Mouse (Mus musculus) ES-E14 (cell line): Measurements from ENCODE around the gene Rcc2. TPM values are rescaled to one million over a fixed set of nuclear protein-coding genes. Genes with fewer than 3 reads are reported as not detected.

Experiments
- DNase-seq: peaks from one replicate; pipeline ENCODE4 v3.0.0-alpha.2; 2013; ENCODE audit warnings: low read depth, low spot score
- H3K27ac ChIP-seq: 2 replicates; pipeline ENCODE4 v1.5.1; 2012; ENCODE audit warnings: low read depth, mild to moderate bottlenecking, low read length, moderate library complexity, mixed read lengths; ENCODE audit not compliant: poor library complexity, insufficient read depth, severe bottlenecking
- H3K36me3 ChIP-seq: 2 replicates; pipeline ENCODE4 v1.6.1; 2012; ENCODE audit warnings: mild to moderate bottlenecking, low read length, moderate library complexity, mixed read lengths; ENCODE audit not compliant: control insufficient read depth, poor library complexity, insufficient read depth, severe bottlenecking
- H3K4me1 ChIP-seq, 2 experiments: fragments of 150-350 bp in 1 of 2; sonication (generic) in 1 of 2; 2 replicates each; pipeline ENCODE4 v1.6.1; 2012; ENCODE audit warnings: low read length in 2 of 2, mild to moderate bottlenecking in 1 of 2, mixed read lengths in 1 of 2; ENCODE audit not compliant: control insufficient read depth in 2 of 2, insufficient read depth in 2 of 2, poor library complexity in 1 of 2
- H3K4me3 ChIP-seq, 2 experiments: fragments of 150-350 bp in 1 of 2; sonication (generic) in 1 of 2; 2 replicates each; pipeline ENCODE4 v1.5.1; 2012; ENCODE audit warnings: low read length in 2 of 2, low read depth in 1 of 2, mild to moderate bottlenecking in 1 of 2, mixed read lengths in 1 of 2; ENCODE audit not compliant: insufficient read depth in 1 of 2, poor library complexity in 1 of 2, severe bottlenecking in 1 of 2
- H3K9ac ChIP-seq: 2 replicates; pipeline ENCODE4 v1.6.1; 2012; ENCODE audit warnings: low read depth, mild to moderate bottlenecking, low read length, mixed read lengths; ENCODE audit not compliant: poor library complexity, insufficient read depth, severe bottlenecking
- H3K9me3 ChIP-seq: fragments of 150-350 bp; sonication (generic); 2 replicates; pipeline ENCODE4 v1.6.1; 2012; ENCODE audit warnings: low read depth, mild to moderate bottlenecking, low read length; ENCODE audit not compliant: control insufficient read depth, insufficient read depth
- CHD2 ChIP-seq: IDR thresholded peaks from 2 replicates; pipeline ENCODE4 v1.6.1; 2014; ENCODE audit warnings: mild to moderate bottlenecking, low read depth, low read length, inconsistent platforms
- HCFC1 ChIP-seq: IDR thresholded peaks from 2 replicates; pipeline ENCODE4 v1.6.1; 2012; ENCODE audit warnings: low read length, inconsistent platforms, borderline replicate concordance; ENCODE audit not compliant: insufficient read depth
- MAFK ChIP-seq: IDR thresholded peaks from 2 replicates; pipeline ENCODE4 v1.6.1; 2014; ENCODE audit warnings: mild to moderate bottlenecking, low read depth, low read length, inconsistent platforms; ENCODE audit not compliant: insufficient read depth
- ZC3H11A ChIP-seq: IDR thresholded peaks from 2 replicates; pipeline ENCODE4 v1.6.1; 2012; ENCODE audit warnings: low read depth, mild to moderate bottlenecking, inconsistent platforms, low read length, borderline replicate concordance
- ZNF384 ChIP-seq: IDR thresholded peaks from 2 replicates; pipeline ENCODE4 v1.6.1; 2012; ENCODE audit warnings: low read depth, low read length, inconsistent platforms
- in situ Hi-C, 2 experiments: fragments of 600-800 bp; cut with MboI; formaldehyde crosslinking; loops; one replicate each; pipeline ENCODE4 v1.15.1; 2025; ENCODE audit warnings: low sequenced_read_pairs in 2 of 2, inconsistent platforms in 1 of 2; ENCODE audit not compliant: unreplicated experiment in 2 of 2
- total RNA-seq: library from RNA; depleted of rRNA; stranded (reverse); fragments of 300-350 nt; gene quantifications from 2 replicates; pipeline ENCODE4 v1.2.3, GENCODE M21; 2012

Gene Rcc2
- total RNA-seq, 1 experiment, result 250 TPM

- Histone ChIP-seq H3K9ac (peak overlapping the region; percentile 98), H3K27ac (peak overlapping the region; percentile 92), H3K36me3 (peaks cover 34% of the 10 kb centered on the region), H3K4me1 (peaks cover 0 to 26% of the 10 kb centered on the region in 2 experiments; a peak in 2 of 4 replicates), H3K4me3 (peak overlapping the region; percentile 75 to 99), H3K9me3 (no peaks in the 10 kb centered on the region)
- no peak for DNase-seq
- TF ChIP-seq HCFC1 (no peak), ZNF384 (peak; percentile 88), MAFK (no peak)
- in situ Hi-C loops, result no loop called here
Observed at GRCm38 (mm10) chr4:140701716-140702561, 1.6 kb downstream of the Rcc2 start.

- peak overlapping the region; percentile 83 to 99 for H3K4me3 ChIP-seq
- peaks cover 42% of the 10 kb centered on the region for H3K36me3 ChIP-seq
- peak overlapping the region; percentile 95 for H3K9ac ChIP-seq
- in situ Hi-C loops, result no loop called here
- H3K4me1 ChIP-seq, result peaks cover 0 to 26% of the 10 kb centered on the region in 2 experiments; a peak in 2 of 4 replicates
- H3K9me3 ChIP-seq, result no peaks in the 10 kb centered on the region
- peak overlapping the region; percentile 92 for H3K27ac ChIP-seq
- no peak for TF ChIP-seq ZC3H11A
- no peak for TF ChIP-seq CHD2
- TF ChIP-seq HCFC1, result no peak
- no peak for TF ChIP-seq ZNF384
- no peak for TF ChIP-seq MAFK
- DNase-seq, result no peak
Observed at GRCm38 (mm10) chr4:140702611-140703327, 2.4 kb downstream of the Rcc2 start.

DNA sequence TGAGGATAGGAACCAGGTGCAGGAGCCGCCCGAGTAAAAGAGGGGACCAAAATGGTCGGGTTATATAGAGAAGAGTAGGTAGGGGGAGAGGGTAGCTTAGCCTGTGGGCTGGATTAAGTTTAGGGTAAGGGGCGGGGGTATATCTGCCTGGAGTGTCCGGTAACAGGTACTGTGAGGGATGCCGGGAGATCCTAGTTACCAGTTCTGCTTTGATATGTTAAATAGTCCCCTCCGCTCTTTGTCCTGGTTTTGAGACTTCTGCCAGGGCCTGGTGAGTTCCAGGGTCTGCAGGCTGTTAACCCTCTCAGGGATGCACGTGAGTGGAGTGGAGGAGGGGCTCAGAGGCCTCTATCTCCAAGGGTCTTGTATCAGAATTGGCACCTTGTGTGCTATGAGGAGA, 3.3 kb downstream of the Rcc2 start:
- no peak for TF ChIP-seq HCFC1
- TF ChIP-seq ZC3H11A, result no peak
- no peak for TF ChIP-seq CHD2
- H3K36me3 ChIP-seq, result peaks cover 51% of the 10 kb centered on the region
- no peak for DNase-seq

DNA sequence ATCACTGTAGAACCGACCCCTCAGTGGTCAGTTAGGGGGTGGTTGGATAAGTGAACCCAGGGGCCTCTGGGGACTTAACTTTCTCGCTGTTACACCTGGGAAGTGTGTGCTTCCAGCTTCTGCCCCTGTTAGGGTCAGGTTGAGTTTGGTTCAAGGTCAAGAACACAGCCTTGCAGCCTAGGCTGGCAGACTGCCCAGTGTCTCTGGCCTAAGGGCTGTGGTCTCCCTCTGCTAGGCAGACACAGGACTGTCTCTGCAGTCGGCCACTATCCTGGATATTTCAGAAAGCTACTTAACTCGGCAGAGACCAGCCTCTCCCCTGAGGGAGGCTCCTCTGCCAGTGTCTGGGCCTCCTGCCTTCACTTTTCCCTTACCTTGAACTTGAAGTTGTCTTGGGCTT, 3.8 kb downstream of the Rcc2 start:
- Histone ChIP-seq H3K9ac (peak overlapping the region; percentile 13; the same call in 1 of the 2 replicates), H3K4me3 (peak overlapping the region; percentile 83 to 99), H3K36me3 (peaks cover 56% of the 10 kb centered on the region), H3K27ac (peak overlapping the region; percentile 11; the same call in 1 of the 2 replicates), H3K9me3 (no peaks in the 10 kb centered on the region), H3K4me1 (peaks cover 0 to 28% of the 10 kb centered on the region in 2 experiments; a peak in 3 of 4 replicates)
- in situ Hi-C loops, result no loop called here
- no peak for TF ChIP-seq MAFK
- no peak for TF ChIP-seq ZC3H11A
- no peak for TF ChIP-seq HCFC1
- TF ChIP-seq CHD2, result no peak
- TF ChIP-seq ZNF384, result no peak
- DNase-seq, result no peak

More for the DNA sequence above, 3.3 kb downstream of the Rcc2 start:
- peak overlapping the region; percentile 95; the same call in 1 of the 2 replicates for H3K9ac ChIP-seq
- in situ Hi-C loops, result no loop called here
- H3K9me3 ChIP-seq, result no peaks in the 10 kb centered on the region
- peak overlapping the region; percentile 92; the same call in 1 of the 2 replicates for H3K27ac ChIP-seq
- H3K4me3 ChIP-seq, result peak overlapping the region; percentile 83 to 99
- H3K4me1 ChIP-seq, result peaks cover 0 to 27% of the 10 kb centered on the region in 2 experiments; a peak in 2 of 4 replicates
